Mouse (Mus musculus) heart, embryonic 16.5 days (tissue): Measurements from ENCODE around the gene Ache. TPM values are rescaled to one million over a fixed set of nuclear protein-coding genes. Genes with fewer than 3 reads are reported as not detected.

Experiments
- ATAC-seq: fragments of 200-750 bp; cut with Nextera tagmentation; replicated peaks from 2 replicates; pipeline ENCODE4 v1.8.0; 2017; ENCODE audit warnings: moderate number of reproducible peaks; ENCODE audit not compliant: insufficient read depth, low FRiP score; ENCODE audit errors: extremely low read depth
- H3K27ac ChIP-seq: fragments of 300-500 bp; sonication (generic); 2 replicates; pipeline ENCODE4 v1.5.1; 2014; ENCODE audit warnings: mild to moderate bottlenecking, low read length, control low read depth, moderate library complexity
- H3K27me3 ChIP-seq: fragments of 300-500 bp; sonication (generic); 2 replicates; pipeline ENCODE4 v1.6.1; 2014; ENCODE audit warnings: low read length, mixed read lengths; ENCODE audit not compliant: control insufficient read depth, insufficient read depth
- H3K36me3 ChIP-seq: fragments of 300-500 bp; sonication (generic); 2 replicates; pipeline ENCODE4 v1.6.1; 2014; ENCODE audit not compliant: control insufficient read depth, insufficient read depth
- H3K4me1 ChIP-seq: fragments of 300-500 bp; sonication (generic); 2 replicates; pipeline ENCODE4 v1.6.1; 2014; ENCODE audit warnings: low read length, mixed read lengths; ENCODE audit not compliant: control insufficient read depth, insufficient read depth
- H3K4me2 ChIP-seq: fragments of 300-500 bp; sonication (generic); 2 replicates; pipeline ENCODE4 v1.6.1; 2014; ENCODE audit warnings: low read depth, mild to moderate bottlenecking, control low read depth, low read length
- H3K4me3 ChIP-seq: fragments of 300-500 bp; sonication (generic); 2 replicates; pipeline ENCODE4 v1.5.1; 2014; ENCODE audit warnings: mild to moderate bottlenecking, control low read depth, low read length
- H3K9ac ChIP-seq: fragments of 300-500 bp; sonication (generic); 2 replicates; pipeline ENCODE4 v1.6.1; 2014; ENCODE audit warnings: low read length, control low read depth
- H3K9me3 ChIP-seq: fragments of 300-500 bp; sonication (generic); replicated peaks from 2 replicates; pipeline ENCODE4 v1.6.1; 2016; ENCODE audit warnings: low read length; ENCODE audit not compliant: control insufficient read depth
- WGBS: fragments of 180-500 bp; shearing (Covaris S2); extraction: QIAGEN DNeasy Blood & Tissue Kit; methylation state at CpG from one replicate; pipeline ENCODE4 v1.1.7; 2014; 5-methylcytosine and 5-hydroxymethylcytosine counted together
- polyA plus RNA-seq: library from polyadenylated mRNA; unstranded; fragments of >200 nt; fragmentation: Nextera tagmentation; extraction: Ambion mirVana; gene quantifications from 2 replicates; pipeline ENCODE4 v1.2.1, GENCODE M21; 2015

The Ache gene
- polyA plus RNA-seq, 1 experiment from 2014 or later = 16.7 TPM

GRCm38 (mm10) chr5:137293839-137294743 lies 6.8 kb downstream of the Ache start, which contains the start of gene Ufsp1:
Gene Ufsp1, plus strand, starts transcription at chr5:137294629.
- WGBS = under 1% methylated on average over 52 of the region's 52 CpGs
- H3K9me3 ChIP-seq = no peaks in the 10 kb centered on the region
- peak within 1 kb of the TSS; percentile 74 for H3K4me3 ChIP-seq
- peak within 1 kb of the TSS; percentile 79 for H3K9ac ChIP-seq
- peaks cover 12% of the 10 kb centered on the region for H3K4me1 ChIP-seq
- peaks cover 41% of the 10 kb centered on the region for H3K36me3 ChIP-seq
- peak within 1 kb of the TSS; percentile 100 for H3K4me2 ChIP-seq
- peak within 1 kb of the TSS; percentile 89 for H3K27ac ChIP-seq
- peaks cover 20% of the 10 kb centered on the region for H3K27me3 ChIP-seq
- ATAC-seq = peak; percentile 94

DNA sequence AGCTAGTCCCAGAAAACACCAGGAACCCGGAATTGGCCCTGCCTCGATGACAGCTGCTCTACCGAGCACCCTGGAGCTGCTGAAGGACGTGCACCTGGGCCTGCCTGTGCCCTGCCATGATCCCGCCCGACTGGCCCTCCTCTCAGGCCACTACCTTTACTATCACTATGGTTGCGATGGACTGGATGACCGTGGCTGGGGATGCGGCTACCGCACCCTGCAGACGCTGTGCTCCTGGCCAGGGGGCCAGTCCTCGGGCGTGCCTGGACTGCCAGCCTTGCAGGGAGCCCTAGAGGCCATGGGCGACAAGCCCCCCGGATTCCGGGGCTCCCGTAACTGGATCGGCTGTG lies 7.4 kb downstream of the Ache start:
- Histone ChIP-seq H3K4me2 (peak overlapping the region; percentile 100), H3K27me3 (peaks cover 14% of the 10 kb centered on the region)

GRCm38 (mm10) chr5:137295296-137295695 lies 8.0 kb downstream of the Ache start:
- Histone ChIP-seq H3K4me1 (peaks cover 6% of the 10 kb centered on the region), H3K9me3 (no peaks in the 10 kb centered on the region), H3K4me3 (peak overlapping the region; percentile 74), H3K9ac (peak overlapping the region; percentile 79), H3K27me3 (peaks cover 9% of the 10 kb centered on the region), H3K4me2 (peak overlapping the region; percentile 100), H3K36me3 (peaks cover 53% of the 10 kb centered on the region), H3K27ac (peak overlapping the region; percentile 89)
- WGBS = 78% methylated on average over 9 of the region's 9 CpGs
- ATAC-seq = no peak

More for the DNA sequence above, 7.4 kb downstream of the Ache start:
- ATAC-seq = peak; percentile 28
- H3K9ac ChIP-seq = peak overlapping the region; percentile 79
- 8% methylated on average over 18 of the region's 18 CpGs for WGBS
- H3K36me3 ChIP-seq = peaks cover 47% of the 10 kb centered on the region
- peak overlapping the region; percentile 74 for H3K4me3 ChIP-seq
- no peaks in the 10 kb centered on the region for H3K9me3 ChIP-seq
- peaks cover 6% of the 10 kb centered on the region for H3K4me1 ChIP-seq
- H3K27ac ChIP-seq = peak overlapping the region; percentile 89

- H3K27me3 ChIP-seq = peaks cover 7% of the 10 kb centered on the region
- H3K36me3 ChIP-seq = peaks cover 57% of the 10 kb centered on the region
- peaks cover 6% of the 10 kb centered on the region for H3K4me1 ChIP-seq
- H3K9me3 ChIP-seq = no peaks in the 10 kb centered on the region
- ATAC-seq = no peak
- no peak overlapping the region for H3K4me2 ChIP-seq
- 88% methylated on average over 15 of the region's 15 CpGs for WGBS
- no peak overlapping the region for H3K4me3 ChIP-seq
- no peak overlapping the region for H3K27ac ChIP-seq
- no peak overlapping the region for H3K9ac ChIP-seq
Measured at GRCm38 (mm10) chr5:137295712-137296111, 8.4 kb downstream of the Ache start.

- no peak overlapping the region for H3K4me3 ChIP-seq
- H3K9ac ChIP-seq = no peak overlapping the region
- H3K9me3 ChIP-seq = no peaks in the 10 kb centered on the region
- peaks cover 70% of the 10 kb centered on the region for H3K36me3 ChIP-seq
- H3K4me2 ChIP-seq = no peak overlapping the region
- peaks cover 6% of the 10 kb centered on the region for H3K4me1 ChIP-seq
- WGBS = 87% methylated on average over 14 of the region's 14 CpGs
- H3K27me3 ChIP-seq = 0 out of 2 replicates have a peak, but pooled peaks cover 2% of the 10 kb centered on the region
- no peak for ATAC-seq
- no peak overlapping the region for H3K27ac ChIP-seq
Measured at GRCm38 (mm10) chr5:137297126-137297525, 9.8 kb downstream of the Ache start.

DNA sequence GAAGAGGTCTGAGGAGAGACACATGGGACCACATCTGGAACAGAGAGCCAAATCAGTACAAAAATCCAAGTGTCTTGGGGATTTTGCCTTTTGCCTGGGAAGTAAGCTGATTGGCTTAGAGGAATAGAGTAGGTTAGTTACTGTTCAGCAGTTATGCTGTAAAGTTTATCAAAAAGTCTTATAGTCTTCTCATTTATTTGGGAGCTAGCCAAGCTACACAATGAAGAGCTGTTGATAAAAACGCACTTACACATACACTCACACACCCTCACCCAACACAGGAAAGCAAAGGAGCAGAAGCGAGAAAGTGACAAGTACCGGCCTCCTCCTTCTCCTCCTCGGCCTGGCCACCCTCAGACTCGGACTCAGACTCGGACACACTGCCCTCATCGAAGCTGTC lies 11.9 kb downstream of the Ache start:
- 67% methylated on average over 7 of the region's 7 CpGs for WGBS
- Histone ChIP-seq H3K27ac (no peak overlapping the region), H3K9me3 (no peaks in the 10 kb centered on the region), H3K4me1 (peaks cover 16% of the 10 kb centered on the region), H3K4me3 (no peak overlapping the region), H3K9ac (no peak overlapping the region), H3K4me2 (no peak overlapping the region), H3K27me3 (no peaks in the 10 kb centered on the region), H3K36me3 (peaks cover 81% of the 10 kb centered on the region)
- ATAC-seq = no peak

GRCm38 (mm10) chr5:137301253-137301652 lies 13.9 kb downstream of the Ache start:
- WGBS = 82% methylated on average over 21 of the region's 21 CpGs

DNA sequence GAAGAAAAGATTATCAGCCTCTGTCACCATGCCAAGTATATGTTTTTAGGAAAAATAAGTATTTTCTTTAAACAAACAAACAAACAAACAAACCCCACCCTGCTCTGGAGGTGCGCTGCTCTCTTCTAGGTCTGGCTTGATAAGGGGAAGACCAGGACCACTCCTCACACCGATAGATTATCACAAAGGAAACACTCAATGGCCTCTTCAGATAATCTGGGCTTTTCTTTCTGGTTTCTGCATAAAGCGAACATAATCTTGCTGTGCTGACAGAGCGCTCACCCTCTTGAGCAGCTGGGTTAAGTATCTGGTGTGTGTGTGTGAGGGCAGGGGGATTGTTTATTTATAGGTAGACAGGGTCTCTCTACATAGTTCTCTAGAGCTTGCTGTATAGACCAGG lies 16.3 kb downstream of the Ache start:
- no peak overlapping the region for H3K4me2 ChIP-seq
- no peak overlapping the region for H3K9ac ChIP-seq
- H3K4me3 ChIP-seq = no peak overlapping the region
- ATAC-seq = no peak
- 42% methylated on average over 4 of the region's 4 CpGs for WGBS
- no peaks in the 10 kb centered on the region for H3K27me3 ChIP-seq
- no peaks in the 10 kb centered on the region for H3K9me3 ChIP-seq
- peaks cover 48% of the 10 kb centered on the region for H3K36me3 ChIP-seq
- peaks cover 34% of the 10 kb centered on the region for H3K4me1 ChIP-seq
- no peak overlapping the region for H3K27ac ChIP-seq

More at GRCm38 (mm10) chr5:137301253-137301652, 13.9 kb downstream of the Ache start:
- H3K4me2 ChIP-seq = no peak overlapping the region
- H3K9ac ChIP-seq = no peak overlapping the region
- peak; percentile 30; the same call in 1 of the 2 replicates for ATAC-seq
- peaks cover 67% of the 10 kb centered on the region for H3K36me3 ChIP-seq
- H3K4me1 ChIP-seq = peaks cover 29% of the 10 kb centered on the region
- no peaks in the 10 kb centered on the region for H3K9me3 ChIP-seq
- no peak overlapping the region for H3K4me3 ChIP-seq
- no peaks in the 10 kb centered on the region for H3K27me3 ChIP-seq
- no peak overlapping the region for H3K27ac ChIP-seq

DNA sequence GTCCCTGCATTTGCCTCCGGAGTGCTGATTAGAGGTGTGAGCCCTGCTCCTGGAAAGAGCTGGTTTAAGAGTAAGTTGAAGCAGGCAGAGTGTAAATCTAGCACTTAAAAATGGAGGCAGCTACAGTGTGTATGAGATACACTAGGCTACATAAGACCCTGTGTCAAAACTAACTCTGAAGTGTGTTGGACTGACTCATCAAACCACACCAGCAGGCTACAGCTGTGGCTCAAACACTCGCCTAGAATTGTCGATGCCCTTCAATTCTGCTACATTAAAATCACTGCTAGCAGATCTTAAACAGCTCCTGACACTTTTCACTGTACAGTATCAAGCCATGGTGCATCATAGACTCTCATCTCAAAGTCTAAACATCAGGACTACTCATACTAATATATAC lies 16.8 kb downstream of the Ache start:
- Histone ChIP-seq H3K27me3 (no peaks in the 10 kb centered on the region), H3K9me3 (no peaks in the 10 kb centered on the region), H3K4me2 (no peak overlapping the region), H3K27ac (no peak overlapping the region), H3K4me3 (no peak overlapping the region), H3K9ac (no peak overlapping the region), H3K36me3 (peaks cover 49% of the 10 kb centered on the region), H3K4me1 (peaks cover 34% of the 10 kb centered on the region)
- ATAC-seq = no peak
- 57% methylated on average over 3 of the region's 3 CpGs for WGBS
